Mouse (Mus musculus): ENCODE measurements at regions not wholly inside any gene's neighbourhood (a gene's known extent, or its start where the extent isn't known, plus 50 kb on each side); places are given as distances from the start of the nearest gene placed in this dataset.
A peak's percentile ranks its signal among the peaks of the same experiment; 100 is the strongest.

GRCm38 (mm10) chr15:24827259-24827658, 586.3 kb downstream of the Basp1 start:
- H3K4me1 ChIP-seq (replicated peaks), result no peaks in the 10 kb centered on the region
- H3K36me3 ChIP-seq, result no peaks in the 10 kb centered on the region
- H3K27ac ChIP-seq, result no peak overlapping the region
- H3K9me3 ChIP-seq, result no peaks in the 10 kb centered on the region
- no peak for DNase-seq (ENCODE audit: low spot score)
- no peak overlapping the region for H3K4me3 ChIP-seq
- H3K27me3 ChIP-seq (ENCODE audit: insufficient read depth, poor library complexity, severe bottlenecking), result no peaks in the 10 kb centered on the region

DNA sequence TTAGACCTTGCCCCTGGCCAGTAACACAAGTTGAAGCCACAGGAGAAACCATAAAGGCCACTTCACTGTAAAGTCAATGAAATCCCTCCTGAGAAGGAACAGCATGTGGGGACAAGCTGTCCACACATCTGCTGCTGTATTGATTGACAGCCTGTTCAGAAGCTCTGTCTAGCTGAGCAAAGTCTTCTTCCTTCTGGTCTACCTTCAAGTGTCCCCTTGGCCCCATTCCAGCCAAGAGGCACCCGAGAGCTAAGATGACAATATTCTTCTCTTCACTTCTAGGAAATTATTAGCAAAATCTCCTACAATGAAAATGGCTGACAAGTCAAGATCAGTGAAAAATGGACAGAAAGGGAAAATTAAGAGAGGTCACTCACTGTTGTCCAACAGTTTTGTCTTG, 616.7 kb downstream of the Basp1 start:
- Histone ChIP-seq H3K4me3 (no peak overlapping the region), H3K27me3 (ENCODE audit: insufficient read depth, poor library complexity, severe bottlenecking) (no peaks in the 10 kb centered on the region), H3K27ac (no peak overlapping the region), H3K4me1 (replicated peaks) (no peaks in the 10 kb centered on the region), H3K9me3 (no peaks in the 10 kb centered on the region), H3K36me3 (no peaks in the 10 kb centered on the region)
- peak; percentile 38 for DNase-seq (ENCODE audit: low spot score)
- WGBS, result 63% methylated on average over 1 of the region's 1 CpGs

GRCm38 (mm10) chr15:24793381-24793780, 620.2 kb downstream of the Basp1 start:
- no peak for DNase-seq (ENCODE audit: low spot score)
- Histone ChIP-seq H3K27me3 (ENCODE audit: insufficient read depth, poor library complexity, severe bottlenecking) (no peaks in the 10 kb centered on the region), H3K27ac (no peak overlapping the region), H3K9me3 (no peaks in the 10 kb centered on the region), H3K4me3 (no peak overlapping the region), H3K36me3 (no peaks in the 10 kb centered on the region), H3K4me1 (replicated peaks) (no peaks in the 10 kb centered on the region)
- 84% methylated on average over 4 of the region's 4 CpGs for WGBS

DNA sequence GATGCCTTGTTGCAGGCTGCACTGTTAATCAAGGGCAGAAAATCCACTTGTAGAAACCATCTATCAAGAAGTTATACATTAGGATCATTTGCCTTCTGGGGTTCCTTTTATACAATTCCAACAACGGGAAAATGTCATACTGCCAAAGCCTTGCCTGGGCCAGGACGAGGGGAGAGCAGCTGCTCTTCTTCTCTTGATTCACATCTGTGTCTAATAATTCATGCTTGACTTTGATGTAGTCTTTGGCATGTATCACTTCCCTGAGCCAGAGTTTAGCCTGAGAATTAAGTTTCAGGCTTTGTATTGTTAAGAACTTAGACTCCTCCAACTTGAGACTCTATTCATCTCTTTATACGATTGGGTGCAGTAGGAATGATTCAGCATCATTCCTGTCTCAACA, 627.2 kb downstream of the Basp1 start:
- Histone ChIP-seq H3K36me3 (no peaks in the 10 kb centered on the region), H3K4me1 (replicated peaks) (no peaks in the 10 kb centered on the region), H3K27me3 (ENCODE audit: insufficient read depth, poor library complexity, severe bottlenecking) (no peaks in the 10 kb centered on the region), H3K9me3 (no peaks in the 10 kb centered on the region), H3K4me3 (no peak overlapping the region), H3K27ac (no peak overlapping the region)
- 70% methylated on average over 3 of the region's 3 CpGs for WGBS
- no peak for DNase-seq (ENCODE audit: low spot score)

GRCm38 (mm10) chr15:24778234-24778633, 635.3 kb downstream of the Basp1 start:
- WGBS, result 77% methylated on average over 1 of the region's 1 CpGs
- H3K27me3 ChIP-seq (ENCODE audit: insufficient read depth, poor library complexity, severe bottlenecking), result no peaks in the 10 kb centered on the region
- H3K9me3 ChIP-seq, result no peaks in the 10 kb centered on the region
- H3K4me1 ChIP-seq (replicated peaks), result no peaks in the 10 kb centered on the region
- H3K27ac ChIP-seq, result no peak overlapping the region
- DNase-seq (ENCODE audit: low spot score), result no peak
- no peaks in the 10 kb centered on the region for H3K36me3 ChIP-seq
- H3K4me3 ChIP-seq, result no peak overlapping the region

- H3K27ac ChIP-seq, result no peak overlapping the region
- H3K4me3 ChIP-seq, result no peak overlapping the region
- no peaks in the 10 kb centered on the region for H3K9me3 ChIP-seq
- 32% methylated on average over 2 of the region's 2 CpGs for WGBS
- no peaks in the 10 kb centered on the region for H3K36me3 ChIP-seq
- DNase-seq (ENCODE audit: low spot score), result no peak
- H3K4me1 ChIP-seq (replicated peaks), result peaks cover 15% of the 10 kb centered on the region
- H3K27me3 ChIP-seq (ENCODE audit: insufficient read depth, poor library complexity, severe bottlenecking), result no peaks in the 10 kb centered on the region
Measured at GRCm38 (mm10) chr15:24751480-24752157, 661.9 kb downstream of the Basp1 start.

GRCm38 (mm10) chr15:24743240-24743639, 670.3 kb downstream of the Basp1 start:
- no peak for DNase-seq (ENCODE audit: low spot score)
- Histone ChIP-seq H3K9me3 (no peaks in the 10 kb centered on the region), H3K4me3 (no peak overlapping the region)

GRCm38 (mm10) chr15:24725170-24725569, 688.4 kb downstream of the Basp1 start:
- no peak for DNase-seq (ENCODE audit: low spot score)
- no peak overlapping the region for H3K27ac ChIP-seq
- no peaks in the 10 kb centered on the region for H3K27me3 ChIP-seq (ENCODE audit: insufficient read depth, poor library complexity, severe bottlenecking)
- no peaks in the 10 kb centered on the region for H3K9me3 ChIP-seq
- H3K36me3 ChIP-seq, result no peaks in the 10 kb centered on the region
- 93% methylated on average over 4 of the region's 4 CpGs for WGBS
- H3K4me3 ChIP-seq, result no peak overlapping the region
- no peaks in the 10 kb centered on the region for H3K4me1 ChIP-seq (replicated peaks)

More at GRCm38 (mm10) chr15:24743240-24743639, 670.3 kb downstream of the Basp1 start:
- no peaks in the 10 kb centered on the region for H3K36me3 ChIP-seq
- no peak overlapping the region for H3K27ac ChIP-seq
- H3K27me3 ChIP-seq (ENCODE audit: insufficient read depth, poor library complexity, severe bottlenecking), result no peaks in the 10 kb centered on the region
- whole genome bisulfite sequencing, result 63% methylated on average over 6 of the region's 6 CpGs
- H3K4me1 ChIP-seq (replicated peaks), result no peaks in the 10 kb centered on the region

DNA sequence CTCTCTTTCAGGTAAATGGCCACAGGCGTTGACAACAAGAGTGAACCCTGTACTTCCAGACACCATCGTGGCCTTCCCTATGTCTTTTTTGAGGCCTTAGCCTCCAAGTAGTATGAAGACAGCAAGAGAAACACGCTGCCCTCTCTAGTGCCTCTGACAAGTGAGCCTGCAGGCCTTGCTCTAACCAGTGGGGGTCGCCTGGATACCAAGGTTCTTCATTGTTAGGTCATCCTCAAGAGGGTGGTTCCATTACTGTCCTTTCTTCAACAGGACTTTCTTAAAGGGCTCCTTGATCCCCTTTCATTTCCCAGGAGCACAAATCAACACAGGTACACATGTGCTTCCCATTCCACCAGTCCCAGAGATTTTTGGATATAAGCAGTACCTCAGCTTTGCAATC, 688.9 kb downstream of the Basp1 start:
- no peaks in the 10 kb centered on the region for H3K27me3 ChIP-seq (ENCODE audit: insufficient read depth, poor library complexity, severe bottlenecking)
- no peaks in the 10 kb centered on the region for H3K9me3 ChIP-seq
- no peak overlapping the region for H3K27ac ChIP-seq
- no peaks in the 10 kb centered on the region for H3K4me1 ChIP-seq (replicated peaks)
- no peaks in the 10 kb centered on the region for H3K36me3 ChIP-seq
- 43% methylated on average over 4 of the region's 4 CpGs for WGBS
- DNase-seq (ENCODE audit: low spot score), result peak; percentile 57
- no peak overlapping the region for H3K4me3 ChIP-seq

- Histone ChIP-seq H3K36me3 (no peaks in the 10 kb centered on the region), H3K27ac (no peak overlapping the region), H3K4me1 (replicated peaks) (no peaks in the 10 kb centered on the region), H3K9me3 (no peaks in the 10 kb centered on the region), H3K4me3 (no peak overlapping the region), H3K27me3 (ENCODE audit: insufficient read depth, poor library complexity, severe bottlenecking) (no peaks in the 10 kb centered on the region)
- no peak for DNase-seq (ENCODE audit: low spot score)
- 83% methylated on average over 2 of the region's 2 CpGs for WGBS
Measured at GRCm38 (mm10) chr15:24720346-24720745, 693.2 kb downstream of the Basp1 start.

- no peak overlapping the region for H3K4me3 ChIP-seq
- 82% methylated on average over 4 of the region's 4 CpGs for WGBS
- no peaks in the 10 kb centered on the region for H3K4me1 ChIP-seq (replicated peaks)
- no peak overlapping the region for H3K27ac ChIP-seq
- no peaks in the 10 kb centered on the region for H3K27me3 ChIP-seq (ENCODE audit: insufficient read depth, poor library complexity, severe bottlenecking)
- no peaks in the 10 kb centered on the region for H3K36me3 ChIP-seq
- DNase-seq (ENCODE audit: low spot score), result no peak
- no peaks in the 10 kb centered on the region for H3K9me3 ChIP-seq
Measured at GRCm38 (mm10) chr15:24682167-24682566, 731.4 kb downstream of the Basp1 start.

- WGBS, result 92% methylated on average over 1 of the region's 1 CpGs
- H3K4me1 ChIP-seq (replicated peaks), result no peaks in the 10 kb centered on the region
- DNase-seq (ENCODE audit: low spot score), result no peak
Measured at GRCm38 (mm10) chr15:24648938-24649337, 764.6 kb downstream of the Basp1 start.

GRCm38 (mm10) chr15:24635620-24636019, 777.9 kb downstream of the Basp1 start:
- no peak for DNase-seq (ENCODE audit: low spot score)
- no peaks in the 10 kb centered on the region for H3K36me3 ChIP-seq

More at GRCm38 (mm10) chr15:24648938-24649337, 764.6 kb downstream of the Basp1 start:
- Histone ChIP-seq H3K9me3 (0 out of 2 replicates have a peak, but pooled peaks cover 7% of the 10 kb centered on the region), H3K27ac (no peak overlapping the region), H3K4me3 (no peak overlapping the region), H3K27me3 (ENCODE audit: insufficient read depth, poor library complexity, severe bottlenecking) (no peaks in the 10 kb centered on the region), H3K36me3 (no peaks in the 10 kb centered on the region)

DNA sequence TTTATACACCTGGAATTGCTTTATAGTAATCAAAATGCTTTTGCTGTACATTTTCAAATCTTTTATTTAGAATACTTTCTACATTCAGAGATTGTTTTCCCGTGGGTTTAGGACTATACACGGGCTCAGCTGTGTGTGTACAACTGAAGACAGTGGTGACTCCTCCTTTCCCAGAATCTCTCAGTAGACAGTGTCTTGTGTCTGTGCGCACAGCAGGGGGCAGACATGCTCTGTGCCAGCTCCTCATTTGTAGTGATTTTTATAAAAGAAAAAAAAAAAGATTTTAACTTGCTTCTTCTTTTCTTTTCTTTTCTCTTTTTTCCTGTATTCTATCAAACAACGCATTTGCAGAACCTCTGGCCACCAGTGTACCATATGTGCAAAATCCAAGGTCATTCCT, 817.3 kb downstream of the Basp1 start:
- Histone ChIP-seq H3K9me3 (no peaks in the 10 kb centered on the region), H3K27ac (no peak overlapping the region), H3K36me3 (no peaks in the 10 kb centered on the region), H3K4me1 (replicated peaks) (no peaks in the 10 kb centered on the region), H3K4me3 (no peak overlapping the region), H3K27me3 (ENCODE audit: insufficient read depth, poor library complexity, severe bottlenecking) (no peaks in the 10 kb centered on the region)
- peak; percentile 44 for DNase-seq (ENCODE audit: low spot score)
- 55% methylated on average over 4 of the region's 4 CpGs for WGBS

More at GRCm38 (mm10) chr15:24635620-24636019, 777.9 kb downstream of the Basp1 start:
- no peaks in the 10 kb centered on the region for H3K4me1 ChIP-seq (replicated peaks)
- H3K9me3 ChIP-seq, result no peaks in the 10 kb centered on the region
- H3K27ac ChIP-seq, result no peak overlapping the region
- WGBS, result 70% methylated on average over 2 of the region's 2 CpGs
- H3K4me3 ChIP-seq, result no peak overlapping the region
- H3K27me3 ChIP-seq (ENCODE audit: insufficient read depth, poor library complexity, severe bottlenecking), result no peaks in the 10 kb centered on the region

Data from hindbrain, embryonic 10.5 days (tissue).